Mouse (Mus musculus): Measurements from ENCODE around the gene Krt7.

Gene Krt7

GRCm38 (mm10) chr15:101440837-101441236, 30.0 kb downstream of the Krt7 start:
- DNase-seq (ENCODE audit: low spot score): no peak

GRCm38 (mm10) chr15:101446572-101446971, 35.7 kb downstream of the Krt7 start:
- DNase-seq (ENCODE audit: low spot score): no peak

GRCm38 (mm10) chr15:101447444-101447843, 36.6 kb downstream of the Krt7 start, which contains the start of gene Krt88:
TSS of gene Krt88 (plus strand) at chr15:101447744.
- no peak for DNase-seq (ENCODE audit: low spot score)

GRCm38 (mm10) chr15:101453093-101453736, 42.4 kb downstream of the Krt7 start:
- DNase-seq (ENCODE audit: low spot score): peak; percentile 87

- no peak for DNase-seq (ENCODE audit: low spot score)
Observed at GRCm38 (mm10) chr15:101454774-101455173, 43.9 kb downstream of the Krt7 start.

GRCm38 (mm10) chr15:101455292-101455691, 44.4 kb downstream of the Krt7 start:
- DNase-seq (ENCODE audit: low spot score): no peak

- no peak for DNase-seq (ENCODE audit: low spot score)
Observed at GRCm38 (mm10) chr15:101455891-101456290, 45.0 kb downstream of the Krt7 start.

- peak; percentile 19 for DNase-seq (ENCODE audit: low spot score)
Observed at GRCm38 (mm10) chr15:101458361-101458930, 47.6 kb downstream of the Krt7 start.

GRCm38 (mm10) chr15:101459283-101459682, 48.4 kb downstream of the Krt7 start:
- DNase-seq (ENCODE audit: low spot score): no peak

GRCm38 (mm10) chr15:101463651-101464050, 52.8 kb downstream of the Krt7 start, which contains the start of gene Krt81:
TSS of gene Krt81 (minus strand) at chr15:101463751.
- no peak for DNase-seq (ENCODE audit: low spot score)

- DNase-seq (ENCODE audit: low spot score): no peak
Observed at GRCm38 (mm10) chr15:101469093-101469492, 58.2 kb downstream of the Krt7 start.

- peak; percentile 74 for DNase-seq (ENCODE audit: low spot score)
Observed at GRCm38 (mm10) chr15:101472952-101473528, 62.2 kb downstream of the Krt7 start, which contains the start of gene Krt86. TSS of gene Krt86 (plus strand) at chr15:101473478.

GRCm38 (mm10) chr15:101479007-101479665, 68.3 kb downstream of the Krt7 start:
- DNase-seq (ENCODE audit: low spot score): peak; percentile 71

- peak; percentile 33 for DNase-seq (ENCODE audit: low spot score)
Observed at GRCm38 (mm10) chr15:101479666-101480060, 68.8 kb downstream of the Krt7 start.

Data from embryo, embryonic 10.5 days (tissue).